Mouse (Mus musculus) left cerebral cortex, adult 2 months (tissue): ENCODE measurements at regions not wholly inside any gene's neighbourhood (a gene's known extent, or its start where the extent isn't known, plus 50 kb on each side); places are given as distances from the start of the nearest gene placed in this dataset.

Experiments used
- DNase-seq, 2 experiments: peaks; one replicate each; pipeline ENCODE4 v3.0.0; 2021 to 2022; ENCODE audit warnings: low spot score in 2 of 2, mixed read lengths in 1 of 2; ENCODE audit errors: extremely low spot score in 1 of 2
- H3K27ac ChIP-seq: fragments of 200-600 bp; 2 replicates; pipeline ENCODE4 v1.8.1; 2022
- H3K4me3 ChIP-seq: fragments of 200-600 bp; 2 replicates; pipeline ENCODE4 v1.8.1; 2022
- CTCF ChIP-seq: fragments of 200-600 bp; IDR thresholded peaks from 2 replicates; pipeline ENCODE4 v1.8.1; 2022; ENCODE audit warnings: antibody characterized with exemption, mild to moderate bottlenecking, moderate library complexity
- intact Hi-C: fragments of 180-260 bp; cut with DNase I; formaldehyde crosslinking; loops from one replicate; pipeline ENCODE4 v1.15.1; 2025

DNA sequence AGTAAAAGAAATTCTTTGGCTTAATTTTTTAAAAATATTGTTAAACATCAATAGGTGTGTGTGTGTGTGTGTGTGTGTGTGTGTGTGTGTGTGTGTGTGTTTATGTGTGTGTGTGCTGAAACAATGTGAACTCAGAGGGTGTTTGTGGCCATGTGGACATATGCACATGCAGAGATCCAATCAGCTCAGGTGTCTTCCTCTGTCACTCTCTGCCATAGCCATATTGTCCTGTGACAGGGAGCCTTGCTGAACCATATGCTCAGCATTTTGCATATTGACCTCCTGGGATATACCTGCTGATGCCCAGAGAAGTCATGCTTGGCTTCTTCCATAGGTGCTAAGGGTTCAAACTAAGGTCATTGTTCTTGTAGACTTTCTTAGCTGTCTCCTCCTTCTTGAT, 489.0 kb downstream of the Otol1 start:
- no peak overlapping the region for H3K4me3 ChIP-seq
- intact Hi-C loops, result no loop called here
- no peak for TF ChIP-seq CTCF
- no peak overlapping the region for H3K27ac ChIP-seq
- DNase-seq, result no peak

DNA sequence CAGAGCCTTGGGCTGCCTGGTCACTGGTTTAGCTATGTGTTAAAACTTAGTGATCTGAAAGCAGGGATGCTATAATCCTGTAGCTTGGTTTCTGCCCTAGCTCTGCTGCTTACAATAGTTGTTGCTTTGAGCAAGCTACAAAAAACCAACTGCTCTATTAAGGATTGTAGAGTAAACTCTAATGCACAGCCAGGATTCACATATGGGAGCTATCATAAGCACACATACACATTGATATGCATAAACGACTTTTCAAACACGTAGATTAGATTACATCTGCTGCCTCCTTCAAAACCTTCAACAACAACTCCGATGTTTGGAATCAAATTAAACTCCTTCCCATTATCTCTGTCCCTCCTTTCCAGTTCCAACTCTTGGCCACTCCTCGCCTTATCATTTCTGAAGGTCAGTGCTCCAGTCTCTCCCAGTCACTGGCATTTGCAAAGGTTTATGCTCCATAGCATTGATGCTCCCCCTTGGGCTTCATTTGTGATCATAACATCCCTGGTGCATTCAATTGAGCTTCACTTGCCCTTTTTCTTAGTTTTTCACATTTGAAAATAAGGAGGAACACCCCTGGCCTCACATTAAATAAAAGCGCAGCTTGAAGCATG, 492.9 kb downstream of the Otol1 start:
- Histone ChIP-seq H3K27ac (no peak overlapping the region), H3K4me3 (no peak overlapping the region)
- intact Hi-C loops, result no loop called here
- TF ChIP-seq CTCF, result no peak
- no peak for DNase-seq

DNA sequence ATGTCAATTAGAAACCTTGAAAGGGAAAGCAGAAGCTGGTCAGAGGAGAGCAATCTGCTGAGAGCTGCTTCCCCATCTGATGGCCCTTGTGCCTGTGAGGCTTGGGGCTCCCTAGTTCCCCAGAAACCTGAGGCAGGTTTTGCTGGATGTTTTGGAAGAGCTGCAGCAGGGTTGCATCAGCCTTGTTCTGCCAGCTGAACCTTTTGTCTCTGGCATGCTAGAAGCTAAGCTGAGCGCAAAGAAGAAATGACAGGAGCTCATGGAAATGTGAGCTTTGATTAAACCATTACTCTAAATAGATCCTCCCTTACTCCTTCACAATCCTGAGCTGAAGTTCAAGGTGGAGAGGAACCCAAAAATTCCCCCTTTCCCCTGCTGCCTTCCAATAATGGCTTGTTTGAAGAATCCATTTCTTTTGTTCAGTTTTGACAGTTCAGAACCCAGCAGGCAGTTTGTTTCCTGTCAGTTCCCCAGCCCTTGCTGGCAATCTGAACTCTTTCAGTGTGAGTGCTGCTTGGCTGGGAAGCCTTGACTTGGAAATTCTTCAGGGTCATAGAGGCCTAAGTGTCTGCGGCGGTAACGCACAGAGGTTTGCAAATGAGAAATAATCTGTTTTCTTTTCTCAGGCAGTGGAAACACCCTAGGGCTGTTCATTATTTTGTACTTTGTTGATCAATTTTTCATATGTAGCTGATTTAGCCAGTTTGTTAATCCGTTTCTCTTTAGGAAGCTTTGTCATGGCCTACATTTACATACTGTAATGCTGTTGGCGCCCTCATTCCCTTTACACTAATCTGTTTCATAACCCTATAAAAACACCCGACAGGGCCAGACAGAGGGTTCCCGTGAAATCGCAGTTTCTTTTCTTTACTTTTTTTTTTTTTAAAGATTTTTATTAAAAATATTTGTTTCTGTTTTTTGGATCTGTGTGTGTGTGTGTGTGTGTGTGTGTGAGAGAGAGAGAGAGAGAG, 493.9 kb downstream of the Otol1 start:
- no peak for TF ChIP-seq CTCF
- DNase-seq, result no peak
- Histone ChIP-seq H3K27ac (no peak overlapping the region), H3K4me3 (no peak overlapping the region)
- intact Hi-C loops, result no loop called here

DNA sequence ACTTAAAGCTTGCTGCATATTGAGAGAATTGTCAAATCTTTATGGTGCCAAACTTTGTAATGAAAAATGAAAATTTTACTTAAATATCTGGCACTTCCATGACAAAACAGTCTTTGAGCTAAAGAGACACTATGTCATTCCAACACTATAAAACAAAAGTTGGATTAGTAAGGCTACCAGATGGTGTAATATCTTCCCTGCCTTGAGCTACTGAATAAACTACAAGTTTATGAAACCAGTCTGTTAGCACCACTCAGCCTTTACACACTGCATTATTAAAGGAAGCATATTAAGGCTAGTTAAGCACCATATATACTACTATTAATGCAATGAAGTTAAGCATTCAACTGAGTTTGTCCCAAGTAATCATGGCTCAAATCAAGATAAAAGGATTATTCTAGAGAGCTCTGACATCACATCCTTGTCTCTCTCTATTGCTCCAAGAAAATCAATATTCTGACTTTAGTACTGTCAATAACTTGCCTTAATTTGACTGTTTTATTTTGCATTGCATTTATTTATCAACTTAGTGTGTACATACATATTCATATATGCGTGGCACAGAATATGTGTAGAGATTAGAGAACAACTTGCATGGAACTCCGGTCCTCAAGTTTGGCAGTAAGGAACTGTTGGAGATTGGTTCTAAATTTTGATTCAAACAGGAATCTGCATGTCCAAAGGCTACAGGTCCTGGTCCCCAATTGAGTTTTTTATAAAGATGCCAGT, 526.3 kb downstream of the Otol1 start:
- Histone ChIP-seq H3K27ac (no peak overlapping the region), H3K4me3 (no peak overlapping the region)
- TF ChIP-seq CTCF, result no peak
- intact Hi-C loops, result no loop called here
- no peak for DNase-seq

DNA sequence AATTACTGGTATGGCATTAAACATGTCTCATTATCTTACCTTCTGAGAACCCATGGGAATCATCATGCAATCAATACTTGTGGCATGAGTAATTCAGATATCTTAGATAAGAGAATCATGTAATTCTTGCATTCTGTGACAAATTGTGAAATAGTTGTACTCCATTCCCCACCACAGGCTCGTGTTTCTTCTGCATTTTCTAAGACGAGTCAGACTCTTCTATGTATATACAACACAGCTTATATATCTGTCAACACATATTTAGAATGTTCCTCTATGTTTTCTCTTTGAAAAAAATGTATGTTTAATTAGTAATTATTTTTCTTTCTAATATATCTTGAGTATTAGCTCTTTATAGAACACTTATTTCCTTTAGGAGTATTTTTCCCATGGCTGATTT, 527.7 kb downstream of the Otol1 start:
- TF ChIP-seq CTCF, result no peak
- Histone ChIP-seq H3K4me3 (no peak overlapping the region), H3K27ac (no peak overlapping the region)
- DNase-seq, result no peak
- intact Hi-C loops, result no loop called here

- TF ChIP-seq CTCF, result no peak
- Histone ChIP-seq H3K4me3 (no peak overlapping the region), H3K27ac (peak overlapping the region; percentile 76)
- intact Hi-C loops, result loop anchor here (5.0 to 10.0 kb wide), 4 partner anchors 119 to 421 kb away; no protein-coding TSS in a partner anchor
- no peak for DNase-seq
Measured at GRCm38 (mm10) chr3:70543911-70544310, 536.5 kb downstream of the Otol1 start.

- no peak overlapping the region for H3K4me3 ChIP-seq
- DNase-seq, result no peak
- intact Hi-C loops, result no loop called here
- no peak overlapping the region for H3K27ac ChIP-seq
- TF ChIP-seq CTCF, result no peak
Measured at GRCm38 (mm10) chr3:70557821-70558220, 550.4 kb downstream of the Otol1 start.

GRCm38 (mm10) chr3:70566140-70566857, 558.9 kb downstream of the Otol1 start:
- no peak overlapping the region for H3K4me3 ChIP-seq
- DNase-seq, result no peak
- no peak overlapping the region for H3K27ac ChIP-seq
- intact Hi-C loops, result no loop called here
- no peak for TF ChIP-seq CTCF

DNA sequence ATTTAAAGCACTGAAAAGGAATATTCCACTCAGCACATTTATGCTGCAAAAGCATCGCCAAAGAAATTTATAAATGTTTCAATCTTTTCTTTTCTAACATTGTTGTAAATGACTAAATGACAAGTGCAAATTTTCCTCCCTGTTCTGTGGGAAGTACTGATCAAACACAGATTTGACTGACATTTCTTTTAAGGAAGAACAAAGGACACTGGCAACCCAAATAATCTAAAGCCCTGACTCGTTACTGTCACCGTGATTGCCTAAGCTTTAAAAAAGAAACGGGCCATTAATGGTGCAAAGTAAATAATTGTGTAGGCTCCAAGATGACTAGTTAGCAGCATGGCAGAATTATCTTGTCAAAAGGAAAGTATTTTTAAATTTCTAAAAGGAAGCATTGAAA, 587.4 kb downstream of the Otol1 start:
- H3K27ac ChIP-seq, result no peak overlapping the region
- H3K4me3 ChIP-seq, result no peak overlapping the region
- no peak for TF ChIP-seq CTCF
- intact Hi-C loops, result no loop called here
- no peak for DNase-seq
